Mouse (Mus musculus) hindbrain, embryonic 10.5 days (tissue): ENCODE measurements around the gene Zbtb16. TPM values are rescaled to one million over a fixed set of nuclear protein-coding genes. Genes with fewer than 3 reads are reported as not detected.
A peak's percentile ranks its signal among the peaks of the same experiment; 100 is the strongest.

Source experiments
- DNase-seq: peaks from one replicate; pipeline ENCODE4 v3.0.0-alpha.2; 2017; ENCODE audit warnings: low spot score
- H3K27ac ChIP-seq: fragments of 300-500 bp; sonication (generic); 2 replicates; pipeline ENCODE4 v1.5.1; 2016; ENCODE audit warnings: mild to moderate bottlenecking, moderate library complexity
- H3K27me3 ChIP-seq: fragments of 300-500 bp; sonication (generic); 2 replicates; pipeline ENCODE4 v1.6.1; 2016; ENCODE audit warnings: mild to moderate bottlenecking; ENCODE audit not compliant: poor library complexity, insufficient read depth, severe bottlenecking
- H3K36me3 ChIP-seq: fragments of 300-500 bp; sonication (generic); 2 replicates; pipeline ENCODE4 v1.6.1; 2016; ENCODE audit warnings: mild to moderate bottlenecking, moderate library complexity
- H3K4me1 ChIP-seq: fragments of 300-500 bp; sonication (generic); replicated peaks from 2 replicates; pipeline ENCODE4 v1.6.1; 2016; ENCODE audit warnings: mild to moderate bottlenecking
- H3K4me3 ChIP-seq: fragments of 300-500 bp; sonication (generic); 2 replicates; pipeline ENCODE4 v1.5.1; 2016; ENCODE audit warnings: mild to moderate bottlenecking, moderate library complexity
- H3K9me3 ChIP-seq: fragments of 300-500 bp; sonication (generic); 2 replicates; pipeline ENCODE4 v1.6.1; 2016; ENCODE audit warnings: mild to moderate bottlenecking, moderate library complexity
- WGBS: fragments of 180-500 bp; shearing (Covaris S2); methylation state at CpG from one replicate; pipeline ENCODE4 v1.1.7; 2016; 5-methylcytosine and 5-hydroxymethylcytosine counted together
- polyA plus RNA-seq: library from polyadenylated mRNA; unstranded; fragments of >200 nt; fragmentation: Nextera tagmentation; extraction: Ambion mirVana; gene quantifications from 2 replicates; pipeline ENCODE4 v1.2.1, GENCODE M21; 2016

The Zbtb16 gene
- polyA plus RNA-seq = 22.6 and 35.6 TPM in 2 replicates

GRCm38 (mm10) chr9:48835631-48836565 is at the start of gene Zbtb16:
Gene Zbtb16 (minus strand): TSS chr9:48836222.
- DNase-seq = peak; percentile 93
- no peaks in the 10 kb centered on the region for H3K9me3 ChIP-seq
- H3K4me3 ChIP-seq = peak within 1 kb of the TSS; percentile 91
- under 1% methylated on average over 77 of the region's 78 CpGs for WGBS
- peaks cover 57% of the 10 kb centered on the region for H3K27me3 ChIP-seq
- H3K36me3 ChIP-seq = peaks cover 23% of the 10 kb centered on the region
- peaks cover 73% of the 10 kb centered on the region for H3K4me1 ChIP-seq
- H3K27ac ChIP-seq = peak within 1 kb of the TSS; percentile 93

- no peak for DNase-seq
- no peaks in the 10 kb centered on the region for H3K4me1 ChIP-seq
- no peaks in the 10 kb centered on the region for H3K36me3 ChIP-seq
- no peaks in the 10 kb centered on the region for H3K9me3 ChIP-seq
- no peak overlapping the region for H3K27ac ChIP-seq
- 0 out of 2 replicates have a peak, but pooled peaks cover 4% of the 10 kb centered on the region for H3K27me3 ChIP-seq
- WGBS = 92% methylated on average over 8 of the region's 8 CpGs
- no peak overlapping the region for H3K4me3 ChIP-seq
Observed at GRCm38 (mm10) chr9:48872896-48873295, 36.9 kb upstream of the Zbtb16 start.

GRCm38 (mm10) chr9:48866523-48867121 is 30.6 kb upstream of the Zbtb16 start:
- H3K4me3 ChIP-seq = no peak overlapping the region
- H3K9me3 ChIP-seq = no peaks in the 10 kb centered on the region
- 84% methylated on average over 12 of the region's 12 CpGs for WGBS
- peaks cover 17% of the 10 kb centered on the region for H3K4me1 ChIP-seq
- peaks cover 21% of the 10 kb centered on the region; the same call in 1 of the 2 replicates for H3K27me3 ChIP-seq
- no peaks in the 10 kb centered on the region for H3K36me3 ChIP-seq
- DNase-seq = no peak
- no peak overlapping the region for H3K27ac ChIP-seq

GRCm38 (mm10) chr9:48865235-48865634 is 29.2 kb upstream of the Zbtb16 start:
- Histone ChIP-seq H3K4me1 (peaks cover 23% of the 10 kb centered on the region), H3K27me3 (peaks cover 26% of the 10 kb centered on the region; the same call in 1 of the 2 replicates), H3K36me3 (no peaks in the 10 kb centered on the region), H3K27ac (no peak overlapping the region), H3K4me3 (no peak overlapping the region), H3K9me3 (no peaks in the 10 kb centered on the region)
- WGBS = 54% methylated on average over 9 of the region's 9 CpGs
- no peak for DNase-seq

- Histone ChIP-seq H3K36me3 (no peaks in the 10 kb centered on the region), H3K27ac (no peak overlapping the region), H3K9me3 (no peaks in the 10 kb centered on the region), H3K27me3 (peaks cover 20% of the 10 kb centered on the region; the same call in 1 of the 2 replicates), H3K4me3 (no peak overlapping the region), H3K4me1 (peaks cover 29% of the 10 kb centered on the region)
- DNase-seq = no peak
- WGBS = 91% methylated on average over 10 of the region's 10 CpGs
Observed at GRCm38 (mm10) chr9:48861481-48861880, 25.5 kb upstream of the Zbtb16 start.

GRCm38 (mm10) chr9:48860526-48860845 is 24.5 kb upstream of the Zbtb16 start:
- peak; percentile 87 for DNase-seq
- H3K27ac ChIP-seq = peak overlapping the region; percentile 79; the same call in 1 of the 2 replicates
- no peak overlapping the region for H3K4me3 ChIP-seq
- H3K9me3 ChIP-seq = no peaks in the 10 kb centered on the region
- WGBS = 4% methylated on average over 6 of the region's 6 CpGs
- H3K36me3 ChIP-seq = no peaks in the 10 kb centered on the region
- H3K27me3 ChIP-seq = peaks cover 20% of the 10 kb centered on the region; the same call in 1 of the 2 replicates
- H3K4me1 ChIP-seq = peaks cover 26% of the 10 kb centered on the region

GRCm38 (mm10) chr9:48859828-48860525 is 24.0 kb upstream of the Zbtb16 start:
- peaks cover 24% of the 10 kb centered on the region for H3K4me1 ChIP-seq
- no peak overlapping the region for H3K4me3 ChIP-seq
- 22% methylated on average over 10 of the region's 10 CpGs for WGBS
- H3K27me3 ChIP-seq = peaks cover 20% of the 10 kb centered on the region; the same call in 1 of the 2 replicates
- peak overlapping the region; percentile 79 for H3K27ac ChIP-seq
- no peaks in the 10 kb centered on the region for H3K36me3 ChIP-seq
- no peak for DNase-seq
- no peaks in the 10 kb centered on the region for H3K9me3 ChIP-seq

- WGBS = 83% methylated on average over 7 of the region's 7 CpGs
- Histone ChIP-seq H3K36me3 (no peaks in the 10 kb centered on the region), H3K4me1 (peaks cover 24% of the 10 kb centered on the region), H3K4me3 (no peak overlapping the region), H3K9me3 (no peaks in the 10 kb centered on the region), H3K27ac (no peak overlapping the region), H3K27me3 (peaks cover 20% of the 10 kb centered on the region; the same call in 1 of the 2 replicates)
- DNase-seq = no peak
Observed at GRCm38 (mm10) chr9:48857944-48858343, 21.9 kb upstream of the Zbtb16 start.

- Histone ChIP-seq H3K9me3 (no peaks in the 10 kb centered on the region), H3K27ac (no peak overlapping the region), H3K27me3 (peaks cover 7% of the 10 kb centered on the region; the same call in 1 of the 2 replicates), H3K36me3 (no peaks in the 10 kb centered on the region), H3K4me3 (no peak overlapping the region), H3K4me1 (peaks cover 24% of the 10 kb centered on the region)
- no peak for DNase-seq
- WGBS = 90% methylated on average over 4 of the region's 4 CpGs
Observed at GRCm38 (mm10) chr9:48856240-48856639, 20.2 kb upstream of the Zbtb16 start.

- Histone ChIP-seq H3K36me3 (no peaks in the 10 kb centered on the region), H3K9me3 (0 out of 2 replicates have a peak, but pooled peaks cover 4% of the 10 kb centered on the region), H3K4me1 (no peaks in the 10 kb centered on the region), H3K27ac (no peak overlapping the region), H3K27me3 (0 out of 2 replicates have a peak, but pooled peaks cover 2% of the 10 kb centered on the region), H3K4me3 (no peak overlapping the region)
- WGBS = 90% methylated on average over 5 of the region's 5 CpGs
- no peak for DNase-seq
Observed at GRCm38 (mm10) chr9:48849531-48849930, 13.5 kb upstream of the Zbtb16 start.

- Histone ChIP-seq H3K9me3 (no peaks in the 10 kb centered on the region), H3K4me1 (peaks cover 37% of the 10 kb centered on the region), H3K27ac (no peak overlapping the region), H3K27me3 (peaks cover 28% of the 10 kb centered on the region), H3K36me3 (no peaks in the 10 kb centered on the region), H3K4me3 (no peak overlapping the region)
- no peak for DNase-seq
- 98% methylated on average over 3 of the region's 3 CpGs for WGBS
Observed at GRCm38 (mm10) chr9:48839568-48839967, 3.5 kb upstream of the Zbtb16 start.

GRCm38 (mm10) chr9:48838346-48838745 is 2.3 kb upstream of the Zbtb16 start:
- peaks cover 49% of the 10 kb centered on the region for H3K4me1 ChIP-seq
- peak overlapping the region; percentile 59 for H3K27ac ChIP-seq
- H3K9me3 ChIP-seq = no peaks in the 10 kb centered on the region
- WGBS = 70% methylated on average over 4 of the region's 4 CpGs
- no peak for DNase-seq
- no peak overlapping the region for H3K4me3 ChIP-seq
- H3K27me3 ChIP-seq = peaks cover 40% of the 10 kb centered on the region
- no peaks in the 10 kb centered on the region; the same call in 1 of the 2 replicates for H3K36me3 ChIP-seq
